Mouse (Mus musculus): Measurements from ENCODE around the gene Spic.

Gene Spic

DNA sequence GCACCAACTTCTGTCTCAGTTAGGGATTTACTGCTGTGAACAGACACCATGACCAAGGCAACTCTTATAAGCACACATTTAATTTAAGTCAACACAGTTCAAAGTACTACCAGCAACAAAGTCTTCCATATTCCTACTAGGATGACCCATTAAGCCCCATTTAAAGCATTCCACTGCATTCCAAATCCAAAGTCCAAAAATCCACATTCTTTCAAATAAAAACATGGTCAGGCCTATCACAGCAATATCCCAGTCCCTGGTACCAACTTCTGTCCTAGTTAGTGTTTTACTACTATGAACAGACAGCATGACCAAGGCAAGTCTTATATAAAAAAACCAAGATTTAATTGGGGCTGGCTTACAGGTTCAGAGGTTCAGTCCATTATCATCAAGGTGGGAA lies 21.0 kb downstream of the Spic start:
- in situ Hi-C loops (cut with MboI, MseI) = loop anchor here in 1 of 2 experiments (10.0 kb wide), 1 partner anchor 679 kb away; no protein-coding TSS in a partner anchor

DNA sequence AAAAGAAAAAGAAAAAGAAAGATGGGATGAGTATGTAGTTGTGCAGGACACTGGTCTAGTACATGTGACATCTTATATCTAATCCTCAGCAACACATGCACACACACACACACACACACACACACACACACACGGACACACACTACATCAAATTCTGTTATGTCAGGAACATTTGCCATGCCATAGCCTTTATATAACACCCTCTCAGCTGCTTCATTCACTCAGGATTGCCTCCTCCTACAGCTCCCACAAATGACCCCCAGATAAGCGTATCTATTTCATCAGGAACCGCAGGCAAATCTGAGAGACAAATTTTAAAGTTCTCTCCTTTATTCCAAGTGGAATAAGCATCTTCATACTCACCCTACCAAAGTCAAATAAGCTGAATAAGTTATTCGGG lies 25.9 kb downstream of the Spic start:
- in situ Hi-C loops (cut with MboI, MseI) = no loop called here

DNA sequence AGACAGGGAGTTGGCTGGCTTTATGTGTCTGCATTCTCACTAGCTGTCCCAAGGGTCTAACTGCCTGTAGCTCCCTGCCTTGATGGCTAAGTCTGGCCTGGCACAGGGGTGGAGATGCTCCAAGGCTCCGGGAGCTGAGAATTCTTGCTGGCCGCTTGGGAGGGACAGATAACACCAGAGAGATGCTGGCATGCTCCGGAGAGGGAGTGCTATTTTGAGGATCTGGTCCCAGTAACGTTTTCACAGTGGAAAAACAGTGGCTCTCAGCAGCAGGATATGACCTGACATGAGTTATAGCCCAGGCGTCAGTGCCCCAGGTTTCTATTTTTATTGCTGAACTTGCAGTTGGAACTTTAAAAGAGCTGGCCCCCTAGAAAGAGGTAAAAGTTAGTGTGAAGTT lies 39.4 kb downstream of the Spic start:
- in situ Hi-C loops (cut with MboI, MseI) = no loop called here

DNA sequence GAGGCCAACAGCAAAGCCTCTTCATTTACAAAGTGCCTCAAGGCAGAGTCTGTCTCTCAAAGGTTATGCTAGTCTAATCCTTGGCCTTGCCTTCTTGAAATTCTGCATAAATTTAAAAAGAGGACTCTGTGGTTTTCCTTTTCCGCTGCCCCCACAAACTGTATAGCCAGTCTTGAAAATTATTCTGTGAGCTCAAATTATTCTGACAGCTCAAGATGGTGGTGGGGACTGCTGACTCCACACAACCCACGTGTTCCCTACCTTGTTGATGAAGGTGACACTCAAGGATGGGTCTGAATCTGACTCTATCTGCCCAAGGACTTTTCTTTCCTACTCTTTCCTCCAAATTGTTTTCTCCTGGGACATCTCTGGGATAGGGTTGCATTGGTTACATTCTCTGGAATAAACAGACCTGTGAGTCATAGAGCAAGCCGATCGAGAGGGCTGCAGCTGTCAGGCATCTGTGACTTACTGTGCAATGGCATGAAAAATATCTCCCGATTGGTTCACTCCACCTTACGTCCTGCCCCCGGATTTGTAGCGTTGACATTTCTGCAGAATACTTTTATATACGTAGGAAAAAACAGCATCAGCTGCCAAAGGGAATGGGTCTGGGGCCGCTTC lies 53.4 kb downstream of the Spic start:
- in situ Hi-C loops (cut with MboI, MseI) = no loop called here

DNA sequence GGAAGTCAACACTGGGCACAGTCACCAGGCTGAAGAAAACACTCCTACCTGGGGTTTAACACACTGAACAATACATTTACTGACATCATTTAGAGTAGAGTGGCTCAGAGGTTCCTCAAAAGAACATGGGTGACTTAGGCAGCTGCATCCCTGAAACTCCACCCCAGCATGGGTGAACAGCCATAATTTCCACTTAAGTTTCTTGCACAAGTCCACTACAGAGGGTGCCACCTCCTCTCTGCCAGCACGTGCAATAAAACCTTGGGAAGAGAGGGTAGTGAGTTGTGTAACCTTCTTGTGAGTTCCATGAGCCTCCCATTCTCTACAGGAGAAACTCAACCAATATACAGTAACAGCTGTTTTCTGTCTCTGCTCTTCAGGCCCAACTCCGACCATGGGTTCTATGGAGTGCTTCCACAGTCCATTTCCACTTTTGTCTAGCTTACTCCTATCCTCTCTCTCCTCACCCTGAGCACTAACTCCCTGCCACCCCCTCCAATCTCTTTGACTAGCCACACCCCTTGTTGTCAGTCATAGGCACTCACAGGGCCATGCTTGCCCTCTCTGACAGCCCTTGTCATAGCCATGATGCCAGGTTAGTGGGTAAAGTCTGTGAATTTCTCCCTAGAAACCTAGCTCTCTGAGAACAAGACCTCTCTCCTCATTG lies 54.0 kb downstream of the Spic start:
- in situ Hi-C loops (cut with MboI, MseI) = no loop called here

DNA sequence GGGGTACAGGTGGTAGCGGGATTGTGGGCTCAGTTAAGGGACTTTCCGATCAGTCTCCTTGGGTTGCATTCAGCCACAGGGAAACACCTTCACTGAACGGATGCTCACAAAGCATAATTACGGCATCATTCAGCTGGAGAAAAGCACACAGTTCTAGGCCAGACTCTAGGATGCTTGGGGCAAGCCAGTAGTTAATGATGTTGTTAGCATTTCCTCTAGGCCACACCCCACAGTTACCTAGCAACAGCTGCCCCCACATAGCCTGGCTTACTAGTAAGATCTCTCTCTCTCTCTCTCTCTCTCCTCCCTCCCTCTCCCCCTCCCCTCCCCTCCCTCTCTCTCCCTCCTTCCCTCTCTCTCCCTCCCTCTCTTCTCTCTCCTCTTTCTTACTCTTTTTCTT lies 57.8 kb downstream of the Spic start:
- in situ Hi-C loops (cut with MboI, MseI) = no loop called here

DNA sequence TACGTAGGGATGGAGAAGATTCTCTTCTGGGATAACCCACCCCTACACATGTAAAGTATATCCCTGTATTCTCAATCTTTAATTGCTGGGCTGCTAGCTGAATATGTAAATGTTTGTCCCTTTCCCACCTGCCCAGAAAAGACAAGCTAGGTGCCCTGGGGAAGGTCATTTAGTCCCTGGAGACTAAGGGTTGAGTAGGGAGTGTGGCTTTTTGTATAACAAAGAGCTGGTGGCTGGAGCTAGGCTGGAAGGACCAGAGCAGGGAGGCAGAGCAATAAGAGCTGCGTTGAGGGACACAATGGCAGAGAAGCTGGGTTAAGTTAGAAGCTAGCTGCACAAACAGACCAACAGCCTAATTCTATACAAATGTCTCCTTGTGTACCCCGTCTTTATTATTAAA lies 58.6 kb downstream of the Spic start:
- in situ Hi-C loops (cut with MboI, MseI) = no loop called here

Data from T-helper 17 cell (primary cell).